Comparison of ENCODE assay signal across 8 mouse cellular contexts in genomic region chr1:165707640-165708322, GRCm38 (mm10). TPM values are rescaled to one million over a fixed set of nuclear protein-coding genes. Genes with fewer than 3 reads are reported as not detected.
DNase-seq lines count a peak whose midpoint lies in the region; ATAC-seq and TF ChIP-seq lines count a peak whose summit lies in the region.

No protein-coding gene starts in this region.

- H3K4me3 ChIP-seq in E14TG2a.4 (replicated peaks; ENCODE audit: low read length), result peak overlapping the region; percentile 85
- peak overlapping the region; percentile 54 for H3K4me3 ChIP-seq in forebrain, postnatal 0 days (ENCODE audit: low read depth, low read length)
- H3K4me3 ChIP-seq in hindbrain, embryonic 12.5 days, result peak overlapping the region; percentile 56
- peak overlapping the region; percentile 52 for H3K4me3 ChIP-seq in midbrain, embryonic 16.5 days (ENCODE audit: low read depth, low read length)

- ATAC-seq in forebrain, postnatal 0 days, result peak; percentile 42; the same call in 1 of the 2 replicates
- peak; percentile 60; the same call in 1 of the 2 replicates for ATAC-seq in hindbrain, embryonic 12.5 days (ENCODE audit: low FRiP score)
- peak; percentile 54; the same call in 1 of the 2 replicates for ATAC-seq in midbrain, embryonic 16.5 days

- DNase-seq in brain, adult 2 months (ENCODE audit: low read depth, low spot score), result peak; percentile 37
- DNase-seq in forebrain, postnatal 0 days, result no peak
- peak; percentile 59 for DNase-seq in liver
- DNase-seq in testis, postnatal 10 days (ENCODE audit: low spot score), result peak; percentile 74
- no peak for DNase-seq in T-cell, adult 2 months (ENCODE audit: low spot score)

- no peaks in the 10 kb centered on the region for H3K36me3 ChIP-seq in E14TG2a.4 (ENCODE audit: insufficient read depth, low read length)
- H3K36me3 ChIP-seq in forebrain, postnatal 0 days (ENCODE audit: insufficient read depth), result no peaks in the 10 kb centered on the region
- no peaks in the 10 kb centered on the region for H3K36me3 ChIP-seq in hindbrain, embryonic 12.5 days
- H3K36me3 ChIP-seq in midbrain, embryonic 16.5 days (ENCODE audit: control insufficient read depth, insufficient read depth, low read length), result no peaks in the 10 kb centered on the region

- under 1% methylated on average over 45 of the region's 47 CpGs for WGBS in forebrain, postnatal 0 days
- under 1% methylated on average over 45 of the region's 47 CpGs for WGBS in hindbrain, embryonic 12.5 days
- WGBS in midbrain, embryonic 16.5 days, result under 1% methylated on average over 47 of the region's 47 CpGs

- H3K9me3 ChIP-seq in E14TG2a.4 (ENCODE audit: low read length), result no peaks in the 10 kb centered on the region
- H3K9me3 ChIP-seq in forebrain, postnatal 0 days (ENCODE audit: low read length), result no peaks in the 10 kb centered on the region
- H3K9me3 ChIP-seq in hindbrain, embryonic 12.5 days (replicated peaks), result no peaks in the 10 kb centered on the region
- H3K9me3 ChIP-seq in midbrain, embryonic 16.5 days (replicated peaks; ENCODE audit: control insufficient read depth, low read length, poor library complexity, severe bottlenecking), result no peaks in the 10 kb centered on the region

- H3K27ac ChIP-seq in forebrain, postnatal 0 days (ENCODE audit: low read depth, low read length), result no peak overlapping the region; the same call in 1 of the 2 replicates
- H3K27ac ChIP-seq in hindbrain, embryonic 12.5 days, result peak overlapping the region; percentile 31; the same call in 1 of the 2 replicates
- peak overlapping the region; percentile 23; the same call in 1 of the 2 replicates for H3K27ac ChIP-seq in midbrain, embryonic 16.5 days (ENCODE audit: low read length)

- peak overlapping the region; percentile 100 for H3K4me2 ChIP-seq in forebrain, postnatal 0 days (ENCODE audit: low read depth)
- H3K4me2 ChIP-seq in hindbrain, embryonic 12.5 days (replicated peaks), result peak overlapping the region; percentile 81
- H3K4me2 ChIP-seq in midbrain, embryonic 16.5 days (ENCODE audit: low read length), result peak overlapping the region; percentile 99

- H3K4me1 ChIP-seq in E14TG2a.4 (replicated peaks; ENCODE audit: low read depth, low read length), result peaks cover 31% of the 10 kb centered on the region
- H3K4me1 ChIP-seq in forebrain, postnatal 0 days (ENCODE audit: insufficient read depth), result no peaks in the 10 kb centered on the region
- H3K4me1 ChIP-seq in hindbrain, embryonic 12.5 days, result peaks cover 18% of the 10 kb centered on the region; the same call in 1 of the 2 replicates
- H3K4me1 ChIP-seq in midbrain, embryonic 16.5 days (ENCODE audit: control insufficient read depth, insufficient read depth, low read length), result peaks cover 10% of the 10 kb centered on the region

- H3K9ac ChIP-seq in forebrain, postnatal 0 days, result peak overlapping the region; percentile 58
- peak overlapping the region; percentile 68 for H3K9ac ChIP-seq in hindbrain, embryonic 12.5 days
- peak overlapping the region; percentile 76 for H3K9ac ChIP-seq in midbrain, embryonic 16.5 days (ENCODE audit: low read depth, low read length)

- no peak for TF ChIP-seq CTCF in E14TG2a.4 (conservative IDR thresholded peaks at IDR 0.05; ENCODE audit: low read length)
- no peak for TF ChIP-seq CTCF in forebrain, postnatal 0 days (IDR thresholded peaks at IDR 0.05; ENCODE audit: low read depth)

- H3K27me3 ChIP-seq in E14TG2a.4 (ENCODE audit: insufficient read depth, low read length), result peaks cover 77% of the 10 kb centered on the region
- H3K27me3 ChIP-seq in forebrain, postnatal 0 days (ENCODE audit: insufficient read depth, low read length), result peaks cover 10% of the 10 kb centered on the region; the same call in 1 of the 2 replicates
- H3K27me3 ChIP-seq in hindbrain, embryonic 12.5 days, result peaks cover 50% of the 10 kb centered on the region
- H3K27me3 ChIP-seq in midbrain, embryonic 16.5 days (ENCODE audit: control insufficient read depth, insufficient read depth, low read depth, low read length), result peaks cover 11% of the 10 kb centered on the region

RNA-seq across cellular contexts. Expression of gene Rcsd1, which starts 1.8 kb away (rescaled TPM):
- 5.9 and 8.0 TPM in 2 replicates for total RNA-seq in forebrain, postnatal 0 days (2014; rRNA removed)
- polyA plus RNA-seq in forebrain, postnatal 0 days (2015; fragmentation: Nextera tagmentation; extraction: Ambion mirVana), result 7.5 and 7.9 TPM in 2 replicates
- 16.8 and 18.4 TPM in 2 replicates for polyA plus RNA-seq in hindbrain, embryonic 12.5 days (2016; fragmentation: Nextera tagmentation; extraction: Ambion mirVana)
- polyA plus RNA-seq in midbrain, embryonic 16.5 days (2015; fragmentation: Nextera tagmentation; extraction: Ambion mirVana), result 7.8 and 7.9 TPM in 2 replicates

RNA-seq across cellular contexts. Expression of gene Creg1, which starts 55.8 kb away (rescaled TPM):
- total RNA-seq in forebrain, postnatal 0 days (2014; rRNA removed), result 20.0 and 22.7 TPM in 2 replicates
- 34.7 and 42.3 TPM in 2 replicates for polyA plus RNA-seq in forebrain, postnatal 0 days (2015; fragmentation: Nextera tagmentation; extraction: Ambion mirVana)
- 35.8 and 38.9 TPM in 2 replicates for polyA plus RNA-seq in hindbrain, embryonic 12.5 days (2016; fragmentation: Nextera tagmentation; extraction: Ambion mirVana)
- 32.6 and 33.9 TPM in 2 replicates for polyA plus RNA-seq in midbrain, embryonic 16.5 days (2015; fragmentation: Nextera tagmentation; extraction: Ambion mirVana)

Comparison
In these comparisons a context has a peak if more than half of its experiments do, and no peak if none do; other contexts are left out.
1. DNase-seq: peak in brain, adult 2 months (single experiment), liver (single experiment) and testis, postnatal 10 days (single experiment); none in forebrain, postnatal 0 days (single experiment) and T-cell, adult 2 months (single experiment).
2. Peak in every context shown above with its lines, with median percentiles within 50 percentile points of each other: H3K4me3 ChIP-seq, ATAC-seq, H3K4me2 ChIP-seq and H3K9ac ChIP-seq.